Mouse (Mus musculus) stomach, postnatal 0 days (tissue): ENCODE data around the gene Pex7.

Experiments
- CTCF ChIP-seq: IDR thresholded peaks from 2 replicates; pipeline ENCODE4 v1.5.1; 2016; ENCODE audit warnings: antibody characterized with exemption, low read depth, mild to moderate bottlenecking, moderate library complexity
- EP300 ChIP-seq: optimal IDR thresholded peaks from 2 replicates; pipeline ENCODE3; 2016; ENCODE audit warnings: antibody characterized with exemption

DNA sequence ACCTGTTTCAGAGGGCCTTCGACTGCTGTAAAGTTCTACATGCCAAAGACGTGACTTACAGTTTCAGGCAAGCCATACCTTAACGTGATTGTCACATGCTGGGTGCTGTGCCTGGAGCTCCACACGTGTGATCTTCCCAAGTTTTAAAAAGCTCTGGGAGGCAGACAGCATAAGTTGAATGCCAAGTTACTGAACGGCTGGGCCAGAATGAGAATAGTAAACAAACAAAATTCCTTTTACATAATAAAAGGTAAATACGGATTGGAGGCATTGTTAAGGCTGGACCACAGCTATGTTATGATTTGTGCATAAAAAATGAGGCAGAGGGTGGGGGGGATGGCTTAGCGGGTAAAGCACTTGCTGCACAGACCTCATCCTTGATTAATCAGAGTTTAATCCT, 38.2 kb upstream of the Pex7 start:
- TF ChIP-seq CTCF (no peak), EP300 (no peak)
